ENCODE assay signal across 8 mouse cellular contexts in genomic region chr14:93891371-93891746, GRCm38 (mm10). TPM values are rescaled to one million over a fixed set of nuclear protein-coding genes. Genes with fewer than 3 reads are reported as not detected.
DNase-seq lines count a peak whose midpoint lies in the region; ATAC-seq and TF ChIP-seq lines count a peak whose summit lies in the region.

No protein-coding gene starts in this region.

- under 1% methylated on average over 13 of the region's 13 CpGs for WGBS in lung, embryonic 15.5 days
- under 1% methylated on average over 13 of the region's 13 CpGs for WGBS in embryonic facial prominence, embryonic 13.5 days
- 0% methylated on average over 13 of the region's 13 CpGs for WGBS in hindbrain, postnatal 0 days
- WGBS in midbrain, embryonic 16.5 days = 1% methylated on average over 13 of the region's 13 CpGs

- peaks cover 4% of the 10 kb centered on the region; the same call in 1 of the 2 replicates for H3K27me3 ChIP-seq in lung, embryonic 15.5 days
- H3K27me3 ChIP-seq in embryonic facial prominence, embryonic 13.5 days = peaks cover 2% of the 10 kb centered on the region
- H3K27me3 ChIP-seq in hindbrain, postnatal 0 days (ENCODE audit: insufficient read depth, low read length) = no peaks in the 10 kb centered on the region
- H3K27me3 ChIP-seq in midbrain, embryonic 16.5 days (ENCODE audit: control insufficient read depth, insufficient read depth, low read depth, low read length) = no peaks in the 10 kb centered on the region

- peak overlapping the region; percentile 56 for H3K9ac ChIP-seq in lung, embryonic 15.5 days
- peak overlapping the region; percentile 72 for H3K9ac ChIP-seq in embryonic facial prominence, embryonic 13.5 days
- H3K9ac ChIP-seq in hindbrain, postnatal 0 days (replicated peaks; ENCODE audit: low read length) = peak overlapping the region; percentile 68
- peak overlapping the region; percentile 81 for H3K9ac ChIP-seq in midbrain, embryonic 16.5 days (ENCODE audit: low read depth, low read length)

- no peak for DNase-seq in lung, postnatal 36 days
- peak; percentile 59 for DNase-seq in hindbrain, postnatal 0 days (ENCODE audit: low spot score)
- DNase-seq in thymus, adult 18-20 months = no peak
- DNase-seq in spleen, postnatal 36 days (ENCODE audit: low spot score in 2 of 2) = no peak
- DNase-seq in adrenal gland, adult 2 months = no peak

- H3K9me3 ChIP-seq in lung, embryonic 15.5 days = no peaks in the 10 kb centered on the region
- no peaks in the 10 kb centered on the region for H3K9me3 ChIP-seq in embryonic facial prominence, embryonic 13.5 days
- H3K9me3 ChIP-seq in hindbrain, postnatal 0 days (ENCODE audit: low read length) = no peaks in the 10 kb centered on the region
- H3K9me3 ChIP-seq in midbrain, embryonic 16.5 days (replicated peaks; ENCODE audit: control insufficient read depth, low read length, poor library complexity, severe bottlenecking) = no peaks in the 10 kb centered on the region

- H3K4me1 ChIP-seq in lung, embryonic 15.5 days = peaks cover 11% of the 10 kb centered on the region; the same call in 1 of the 2 replicates
- peaks cover 5% of the 10 kb centered on the region for H3K4me1 ChIP-seq in embryonic facial prominence, embryonic 13.5 days
- H3K4me1 ChIP-seq in hindbrain, postnatal 0 days (ENCODE audit: insufficient read depth, low read length) = 0 out of 2 replicates have a peak, but pooled peaks cover 3% of the 10 kb centered on the region
- H3K4me1 ChIP-seq in midbrain, embryonic 16.5 days (ENCODE audit: control insufficient read depth, insufficient read depth, low read length) = peaks cover 11% of the 10 kb centered on the region; the same call in 1 of the 2 replicates

- peak overlapping the region; percentile 89 for H3K4me2 ChIP-seq in lung, embryonic 15.5 days
- peak overlapping the region; percentile 86 for H3K4me2 ChIP-seq in embryonic facial prominence, embryonic 13.5 days
- peak overlapping the region; percentile 86 for H3K4me2 ChIP-seq in hindbrain, postnatal 0 days (ENCODE audit: low read depth, low read length)
- H3K4me2 ChIP-seq in midbrain, embryonic 16.5 days (ENCODE audit: low read length) = peak overlapping the region; percentile 74

- peak overlapping the region; percentile 75; the same call in 1 of the 2 replicates for H3K27ac ChIP-seq in lung, embryonic 15.5 days
- H3K27ac ChIP-seq in embryonic facial prominence, embryonic 13.5 days = peak overlapping the region; percentile 82
- H3K27ac ChIP-seq in hindbrain, postnatal 0 days = peak overlapping the region; percentile 86
- peak overlapping the region; percentile 93 for H3K27ac ChIP-seq in midbrain, embryonic 16.5 days (ENCODE audit: low read length)

- no peak for TF ChIP-seq CTCF in hindbrain, postnatal 0 days (IDR thresholded peaks at IDR 0.05; ENCODE audit: low read depth)

- ATAC-seq in lung, embryonic 15.5 days (ENCODE audit: borderline replicate concordance, extremely low read depth, low FRiP score, low TSS enrichment) = peak; percentile 2; the same call in 1 of the 2 replicates
- ATAC-seq in embryonic facial prominence, embryonic 13.5 days (ENCODE audit: insufficient number of reproducible peaks, insufficient read depth, low FRiP score, low TSS enrichment, low read depth) = no peak
- no peak for ATAC-seq in hindbrain, postnatal 0 days
- ATAC-seq in midbrain, embryonic 16.5 days = peak; percentile 14; the same call in 1 of the 2 replicates

- no peaks in the 10 kb centered on the region for H3K36me3 ChIP-seq in lung, embryonic 15.5 days
- H3K36me3 ChIP-seq in embryonic facial prominence, embryonic 13.5 days = no peaks in the 10 kb centered on the region; the same call in 1 of the 2 replicates
- no peaks in the 10 kb centered on the region for H3K36me3 ChIP-seq in hindbrain, postnatal 0 days (ENCODE audit: insufficient read depth, low read length)
- H3K36me3 ChIP-seq in midbrain, embryonic 16.5 days (ENCODE audit: control insufficient read depth, insufficient read depth, low read length) = no peaks in the 10 kb centered on the region; the same call in 1 of the 2 replicates

- peak overlapping the region; percentile 66 for H3K4me3 ChIP-seq in lung, embryonic 15.5 days
- H3K4me3 ChIP-seq in embryonic facial prominence, embryonic 13.5 days = peak overlapping the region; percentile 58
- peak overlapping the region; percentile 72 for H3K4me3 ChIP-seq in hindbrain, postnatal 0 days (ENCODE audit: low read length)
- H3K4me3 ChIP-seq in midbrain, embryonic 16.5 days (ENCODE audit: low read depth, low read length) = peak overlapping the region; percentile 67

RNA-seq across cellular contexts. Expression of gene Pcdh9, which starts 0.9 kb away (rescaled TPM):
- 10.0 and 10.3 TPM in 2 replicates for polyA plus RNA-seq in lung, embryonic 15.5 days (2015; fragmentation: Nextera tagmentation; extraction: Ambion mirVana)
- polyA plus RNA-seq in embryonic facial prominence, embryonic 13.5 days (2015; fragmentation: Nextera tagmentation; extraction: Ambion mirVana) = 59.7 and 60.7 TPM in 2 replicates
- total RNA-seq in hindbrain, postnatal 0 days (2014; rRNA removed) = 129 and 178 TPM in 2 replicates
- polyA plus RNA-seq in hindbrain, postnatal 0 days (2015; fragmentation: Nextera tagmentation; extraction: Ambion mirVana) = 147 and 149 TPM in 2 replicates
- 179 and 187 TPM in 2 replicates for polyA plus RNA-seq in midbrain, embryonic 16.5 days (2015; fragmentation: Nextera tagmentation; extraction: Ambion mirVana)
- 1 to 10 TPM; 1.8 to 2.1 TPM for total RNA-seq in adrenal gland, adult 2 months (2021)
- 0.29 and 0.55 TPM in 2 replicates for polyA plus RNA-seq in adrenal gland, adult 2 months (2012; rRNA removed)

Comparison
In these comparisons a context has a peak if more than half of its experiments do, and no peak if none do; other contexts are left out.
1. ATAC-seq: peak in lung, embryonic 15.5 days (single experiment) and midbrain, embryonic 16.5 days (single experiment); none in embryonic facial prominence, embryonic 13.5 days (single experiment) and hindbrain, postnatal 0 days (single experiment).
2. Peak in every context shown above with its lines, with median percentiles within 50 percentile points of each other: H3K27ac ChIP-seq, H3K4me2 ChIP-seq, H3K4me3 ChIP-seq and H3K9ac ChIP-seq.